Mouse (Mus musculus): Measurements from ENCODE around the gene Pde1c. TPM values are rescaled to one million over a fixed set of nuclear protein-coding genes. Genes with fewer than 3 reads are reported as not detected.

The Pde1c gene
- total and polyA plus RNA-seq, 2 experiments from 2014 or later = 27.5 to 56.0 TPM

- DNase-seq (ENCODE audit: low spot score) (no peak), ATAC-seq (no peak)
- H3K9ac ChIP-seq (replicated peaks; ENCODE audit: low read length) = no peak overlapping the region
- peaks cover 8% of the 10 kb centered on the region for H3K4me1 ChIP-seq (ENCODE audit: insufficient read depth, low read length)
- no peak overlapping the region for H3K27ac ChIP-seq
- H3K4me2 ChIP-seq (ENCODE audit: low read depth, low read length) = no peak overlapping the region
- WGBS = 80% methylated on average over 3 of the region's 3 CpGs
- H3K36me3 ChIP-seq (ENCODE audit: insufficient read depth, low read length) = no peaks in the 10 kb centered on the region
- no peak overlapping the region for H3K4me3 ChIP-seq (ENCODE audit: low read length)
- H3K27me3 ChIP-seq (ENCODE audit: insufficient read depth, low read length) = no peaks in the 10 kb centered on the region
- H3K9me3 ChIP-seq (ENCODE audit: low read length) = no peaks in the 10 kb centered on the region
- TF ChIP-seq CTCF (IDR thresholded peaks at IDR 0.05; ENCODE audit: low read depth) = no peak
Observed at GRCm38 (mm10) chr6:56376359-56376758, 192.5 kb downstream of the Pde1c start.

- H3K9me3 ChIP-seq (ENCODE audit: low read length) = no peaks in the 10 kb centered on the region
- ATAC-seq (peak; percentile 41; the same call in 1 of the 2 replicates), DNase-seq (ENCODE audit: low spot score) (peak; percentile 50)
- no peak for TF ChIP-seq CTCF (IDR thresholded peaks at IDR 0.05; ENCODE audit: low read depth)
- no peak overlapping the region for H3K4me3 ChIP-seq (ENCODE audit: low read length)
- no peak overlapping the region for H3K4me2 ChIP-seq (ENCODE audit: low read depth, low read length)
- H3K36me3 ChIP-seq (ENCODE audit: insufficient read depth, low read length) = no peaks in the 10 kb centered on the region
- WGBS = 46% methylated on average over 5 of the region's 5 CpGs
- H3K27ac ChIP-seq = peak overlapping the region; percentile 62; the same call in 1 of the 2 replicates
- H3K9ac ChIP-seq (replicated peaks; ENCODE audit: low read length) = no peak overlapping the region
- peaks cover 8% of the 10 kb centered on the region for H3K4me1 ChIP-seq (ENCODE audit: insufficient read depth, low read length)
- H3K27me3 ChIP-seq (ENCODE audit: insufficient read depth, low read length) = no peaks in the 10 kb centered on the region
Observed at GRCm38 (mm10) chr6:56374180-56374579, 194.7 kb downstream of the Pde1c start.

- Histone ChIP-seq H3K9ac (replicated peaks; ENCODE audit: low read length) (no peak overlapping the region), H3K9me3 (ENCODE audit: low read length) (no peaks in the 10 kb centered on the region), H3K4me1 (ENCODE audit: insufficient read depth, low read length) (peaks cover 8% of the 10 kb centered on the region), H3K27ac (peak overlapping the region; percentile 62), H3K4me3 (ENCODE audit: low read length) (no peak overlapping the region), H3K36me3 (ENCODE audit: insufficient read depth, low read length) (no peaks in the 10 kb centered on the region), H3K4me2 (ENCODE audit: low read depth, low read length) (no peak overlapping the region), H3K27me3 (ENCODE audit: insufficient read depth, low read length) (no peaks in the 10 kb centered on the region)
- no peak for TF ChIP-seq CTCF (IDR thresholded peaks at IDR 0.05; ENCODE audit: low read depth)
- WGBS = 60% methylated on average over 3 of the region's 3 CpGs
- DNase-seq (ENCODE audit: low spot score) (peak; percentile 36), ATAC-seq (peak; percentile 65)
Observed at GRCm38 (mm10) chr6:56373753-56374152, 195.2 kb downstream of the Pde1c start.

- H3K36me3 ChIP-seq (ENCODE audit: insufficient read depth, low read length) = no peaks in the 10 kb centered on the region
- no peaks in the 10 kb centered on the region for H3K9me3 ChIP-seq (ENCODE audit: low read length)
- WGBS = 31% methylated on average over 10 of the region's 10 CpGs
- no peak overlapping the region for H3K4me2 ChIP-seq (ENCODE audit: low read depth, low read length)
- peak; percentile 85 for ATAC-seq
- H3K27ac ChIP-seq = peak overlapping the region; percentile 62
- H3K27me3 ChIP-seq (ENCODE audit: insufficient read depth, low read length) = no peaks in the 10 kb centered on the region
- H3K9ac ChIP-seq (replicated peaks; ENCODE audit: low read length) = no peak overlapping the region
- no peak overlapping the region for H3K4me3 ChIP-seq (ENCODE audit: low read length)
- H3K4me1 ChIP-seq (ENCODE audit: insufficient read depth, low read length) = peaks cover 8% of the 10 kb centered on the region
- peak; percentile 77 for DNase-seq (ENCODE audit: low spot score)
- TF ChIP-seq CTCF (IDR thresholded peaks at IDR 0.05; ENCODE audit: low read depth) = no peak
Observed at GRCm38 (mm10) chr6:56373046-56373751, 195.7 kb downstream of the Pde1c start.

GRCm38 (mm10) chr6:56369462-56369861, 199.4 kb downstream of the Pde1c start:
- ATAC-seq (no peak), DNase-seq (ENCODE audit: low spot score) (no peak)
- Histone ChIP-seq H3K4me2 (ENCODE audit: low read depth, low read length) (no peak overlapping the region), H3K27ac (no peak overlapping the region), H3K4me3 (ENCODE audit: low read length) (no peak overlapping the region), H3K27me3 (ENCODE audit: insufficient read depth, low read length) (no peaks in the 10 kb centered on the region), H3K9ac (replicated peaks; ENCODE audit: low read length) (no peak overlapping the region), H3K36me3 (ENCODE audit: insufficient read depth, low read length) (no peaks in the 10 kb centered on the region), H3K9me3 (ENCODE audit: low read length) (no peaks in the 10 kb centered on the region), H3K4me1 (ENCODE audit: insufficient read depth, low read length) (peaks cover 8% of the 10 kb centered on the region)
- TF ChIP-seq CTCF (IDR thresholded peaks at IDR 0.05; ENCODE audit: low read depth) = no peak
- WGBS = 65% methylated on average over 13 of the region's 13 CpGs

- H3K4me2 ChIP-seq (ENCODE audit: low read depth, low read length) = no peak overlapping the region
- no peaks in the 10 kb centered on the region for H3K36me3 ChIP-seq (ENCODE audit: insufficient read depth, low read length)
- no peak overlapping the region for H3K27ac ChIP-seq
Observed at GRCm38 (mm10) chr6:56368116-56368515, 200.8 kb downstream of the Pde1c start.

GRCm38 (mm10) chr6:56367257-56367656, 201.6 kb downstream of the Pde1c start:
- ATAC-seq (no peak), DNase-seq (ENCODE audit: low spot score) (no peak)
- H3K27me3 ChIP-seq (ENCODE audit: insufficient read depth, low read length) = no peaks in the 10 kb centered on the region
- H3K27ac ChIP-seq = no peak overlapping the region
- no peaks in the 10 kb centered on the region for H3K36me3 ChIP-seq (ENCODE audit: insufficient read depth, low read length)
- H3K4me1 ChIP-seq (ENCODE audit: insufficient read depth, low read length) = no peaks in the 10 kb centered on the region; the same call in 1 of the 2 replicates
- H3K4me3 ChIP-seq (ENCODE audit: low read length) = no peak overlapping the region
- H3K9me3 ChIP-seq (ENCODE audit: low read length) = no peaks in the 10 kb centered on the region
- H3K4me2 ChIP-seq (ENCODE audit: low read depth, low read length) = no peak overlapping the region
- H3K9ac ChIP-seq (replicated peaks; ENCODE audit: low read length) = no peak overlapping the region
- TF ChIP-seq CTCF (IDR thresholded peaks at IDR 0.05; ENCODE audit: low read depth) = no peak

More at GRCm38 (mm10) chr6:56368116-56368515, 200.8 kb downstream of the Pde1c start:
- Histone ChIP-seq H3K4me3 (ENCODE audit: low read length) (no peak overlapping the region), H3K4me1 (ENCODE audit: insufficient read depth, low read length) (peaks cover under 1% of the 10 kb centered on the region; the same call in 1 of the 2 replicates), H3K9ac (replicated peaks; ENCODE audit: low read length) (no peak overlapping the region), H3K27me3 (ENCODE audit: insufficient read depth, low read length) (no peaks in the 10 kb centered on the region), H3K9me3 (ENCODE audit: low read length) (no peaks in the 10 kb centered on the region)
- 66% methylated on average over 1 of the region's 1 CpGs for WGBS
- DNase-seq (ENCODE audit: low spot score) = no peak
- no peak for ATAC-seq
- no peak for TF ChIP-seq CTCF (IDR thresholded peaks at IDR 0.05; ENCODE audit: low read depth)
